Mouse (Mus musculus) kidney, postnatal 0 days (tissue): ENCODE results near the gene Ankrd13b. TPM values are rescaled to one million over a fixed set of nuclear protein-coding genes. Genes with fewer than 3 reads are reported as not detected.

Experiments
- ATAC-seq: fragments of 200-750 bp; cut with Nextera tagmentation; replicated peaks from 2 replicates; pipeline ENCODE4 v1.8.0; 2017; ENCODE audit warnings: low read depth, moderate number of reproducible peaks, moderate TSS enrichment, moderate library complexity; ENCODE audit not compliant: low FRiP score
- DNase-seq: peaks from one replicate; pipeline ENCODE4 v3.0.0-alpha.2; 2016; ENCODE audit warnings: low spot score
- H3K27ac ChIP-seq: fragments of 300-500 bp; sonication (generic); 2 replicates; pipeline ENCODE4 v1.5.1; 2014; ENCODE audit warnings: mild to moderate bottlenecking
- H3K27me3 ChIP-seq: fragments of 300-500 bp; sonication (generic); 2 replicates; pipeline ENCODE4 v1.6.1; 2014; ENCODE audit warnings: low read length, mixed read lengths; ENCODE audit not compliant: insufficient read depth
- H3K36me3 ChIP-seq: fragments of 300-500 bp; sonication (generic); 2 replicates; pipeline ENCODE4 v1.6.1; 2014; ENCODE audit warnings: low read length, mixed read lengths; ENCODE audit not compliant: insufficient read depth
- H3K4me1 ChIP-seq: fragments of 300-500 bp; sonication (generic); replicated peaks from 2 replicates; pipeline ENCODE4 v1.6.1; 2014; ENCODE audit warnings: antibody characterized with exemption, low read length, mixed read lengths; ENCODE audit not compliant: insufficient read depth
- H3K4me2 ChIP-seq: fragments of 300-500 bp; sonication (generic); 2 replicates; pipeline ENCODE4 v1.6.1; 2014; ENCODE audit warnings: mild to moderate bottlenecking, low read length, moderate library complexity, mixed read lengths
- H3K4me3 ChIP-seq: fragments of 300-500 bp; sonication (generic); replicated peaks from 2 replicates; pipeline ENCODE4 v1.5.1; 2014; ENCODE audit warnings: low read depth, low read length
- H3K9ac ChIP-seq: fragments of 300-500 bp; sonication (generic); 2 replicates; pipeline ENCODE4 v1.6.1; 2014; ENCODE audit warnings: low read depth, low read length
- H3K9me3 ChIP-seq: fragments of 300-500 bp; sonication (generic); replicated peaks from 2 replicates; pipeline ENCODE4 v1.6.1; 2016; ENCODE audit warnings: low read length, inconsistent platforms, mixed read lengths
- CTCF ChIP-seq: IDR thresholded peaks from 2 replicates; pipeline ENCODE4 v1.5.1; 2016; ENCODE audit warnings: antibody characterized with exemption, low read depth, mild to moderate bottlenecking, moderate library complexity
- WGBS: fragments of 180-500 bp; shearing (Covaris S2); extraction: QIAGEN DNeasy Blood & Tissue Kit; methylation state at CpG from one replicate; pipeline ENCODE4 v1.1.7; 2014; 5-methylcytosine and 5-hydroxymethylcytosine counted together
- polyA plus RNA-seq: library from polyadenylated mRNA; unstranded; fragments of >200 nt; fragmentation: Nextera tagmentation; extraction: Ambion mirVana; gene quantifications from 2 replicates; pipeline ENCODE4 v1.2.1, GENCODE M21; 2015

Ankrd13b gene
- polyA plus RNA-seq, 1 experiment from 2014 or later: 6.4 TPM

GRCm38 (mm10) chr11:77498261-77499139 lies 9.0 kb upstream of the Ankrd13b start:
- DNase-seq: no peak
- H3K27ac ChIP-seq: peak overlapping the region; percentile 87
- no peak overlapping the region for H3K4me2 ChIP-seq
- WGBS: 81% methylated on average over 12 of the region's 12 CpGs
- no peak overlapping the region for H3K4me3 ChIP-seq
- peaks cover 31% of the 10 kb centered on the region for H3K4me1 ChIP-seq
- no peak for TF ChIP-seq CTCF
- H3K9ac ChIP-seq: no peak overlapping the region
- no peaks in the 10 kb centered on the region for H3K27me3 ChIP-seq
- H3K36me3 ChIP-seq: peaks cover 33% of the 10 kb centered on the region
- no peak for ATAC-seq
- no peaks in the 10 kb centered on the region for H3K9me3 ChIP-seq

- H3K4me3 ChIP-seq: no peak overlapping the region
- DNase-seq: peak; percentile 47
- no peak overlapping the region for H3K4me2 ChIP-seq
- TF ChIP-seq CTCF: no peak
- no peak overlapping the region for H3K9ac ChIP-seq
- peak overlapping the region; percentile 87 for H3K27ac ChIP-seq
- no peaks in the 10 kb centered on the region for H3K27me3 ChIP-seq
- no peak for ATAC-seq
- peaks cover 31% of the 10 kb centered on the region for H3K4me1 ChIP-seq
- no peaks in the 10 kb centered on the region for H3K9me3 ChIP-seq
- 62% methylated on average over 4 of the region's 4 CpGs for WGBS
- H3K36me3 ChIP-seq: peaks cover 26% of the 10 kb centered on the region
Observed at GRCm38 (mm10) chr11:77497851-77498250, 8.4 kb upstream of the Ankrd13b start.

DNA sequence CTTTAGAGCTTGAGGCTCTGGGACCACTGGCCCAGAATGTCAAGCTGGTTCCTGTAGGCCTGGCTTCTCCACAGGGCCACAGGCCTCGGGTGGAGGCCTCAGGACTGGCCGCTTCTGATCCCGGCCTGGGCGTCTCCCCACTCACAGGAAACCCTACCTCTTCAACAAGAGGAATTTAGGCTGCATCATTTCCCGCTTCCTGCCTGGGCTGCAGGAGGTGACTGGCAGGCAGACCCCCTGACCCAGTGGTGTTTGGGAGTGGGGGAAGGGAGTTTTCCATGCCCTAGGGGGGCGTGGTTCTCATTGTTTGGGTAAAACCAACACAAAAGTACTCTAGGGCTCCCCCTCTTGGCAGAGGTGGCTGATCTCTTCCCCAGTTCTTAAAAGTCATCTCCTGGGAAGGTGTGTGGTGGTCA lies 7.9 kb upstream of the Ankrd13b start:
- H3K27ac ChIP-seq: peak overlapping the region; percentile 87
- no peak overlapping the region for H3K9ac ChIP-seq
- H3K27me3 ChIP-seq: no peaks in the 10 kb centered on the region
- WGBS: 24% methylated on average over 6 of the region's 6 CpGs
- no peak overlapping the region for H3K4me3 ChIP-seq
- no peak for ATAC-seq
- peak overlapping the region; percentile 19 for H3K4me2 ChIP-seq
- no peaks in the 10 kb centered on the region for H3K9me3 ChIP-seq
- TF ChIP-seq CTCF: peak; percentile 67
- H3K4me1 ChIP-seq: peaks cover 32% of the 10 kb centered on the region
- peaks cover 22% of the 10 kb centered on the region for H3K36me3 ChIP-seq
- DNase-seq: peak; percentile 81

DNA sequence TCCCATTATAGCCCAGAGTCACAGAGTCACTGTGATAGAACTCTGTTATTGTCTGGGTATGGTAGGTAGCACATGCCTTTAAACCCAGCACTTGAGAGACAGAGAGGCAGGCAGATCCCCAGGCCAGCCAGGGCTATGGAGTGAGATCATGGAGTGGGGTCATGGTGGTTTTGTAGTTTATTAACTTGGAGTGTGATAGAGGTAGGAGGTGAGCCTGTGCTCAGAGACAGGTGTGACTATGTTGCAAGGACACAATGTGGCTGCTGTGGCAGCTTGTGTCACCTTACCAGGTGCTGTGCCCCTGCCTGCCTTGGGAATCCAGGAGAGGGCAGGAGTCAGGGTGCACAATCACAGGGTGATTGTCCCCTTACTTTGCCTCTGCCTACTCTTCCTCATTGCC lies 6.0 kb upstream of the Ankrd13b start:
- TF ChIP-seq CTCF: no peak
- Histone ChIP-seq H3K9ac (no peak overlapping the region), H3K4me3 (no peak overlapping the region), H3K4me1 (peaks cover 44% of the 10 kb centered on the region), H3K9me3 (no peaks in the 10 kb centered on the region), H3K4me2 (peak overlapping the region; percentile 95; the same call in 1 of the 2 replicates), H3K27ac (peak overlapping the region; percentile 54; the same call in 1 of the 2 replicates), H3K36me3 (peaks cover 13% of the 10 kb centered on the region), H3K27me3 (no peaks in the 10 kb centered on the region)
- no peak for ATAC-seq
- no peak for DNase-seq

- Histone ChIP-seq H3K9ac (peak overlapping the region; percentile 95), H3K36me3 (peaks cover 6% of the 10 kb centered on the region; the same call in 1 of the 2 replicates), H3K27me3 (no peaks in the 10 kb centered on the region), H3K4me1 (peaks cover 49% of the 10 kb centered on the region), H3K4me3 (no peak overlapping the region), H3K4me2 (peak overlapping the region; percentile 95), H3K27ac (peak overlapping the region; percentile 95; the same call in 1 of the 2 replicates), H3K9me3 (no peaks in the 10 kb centered on the region)
- TF ChIP-seq CTCF: no peak
- DNase-seq (no peak), ATAC-seq (no peak)
- WGBS: 52% methylated on average over 6 of the region's 6 CpGs
Observed at GRCm38 (mm10) chr11:77494782-77495181, 5.3 kb upstream of the Ankrd13b start.

DNA sequence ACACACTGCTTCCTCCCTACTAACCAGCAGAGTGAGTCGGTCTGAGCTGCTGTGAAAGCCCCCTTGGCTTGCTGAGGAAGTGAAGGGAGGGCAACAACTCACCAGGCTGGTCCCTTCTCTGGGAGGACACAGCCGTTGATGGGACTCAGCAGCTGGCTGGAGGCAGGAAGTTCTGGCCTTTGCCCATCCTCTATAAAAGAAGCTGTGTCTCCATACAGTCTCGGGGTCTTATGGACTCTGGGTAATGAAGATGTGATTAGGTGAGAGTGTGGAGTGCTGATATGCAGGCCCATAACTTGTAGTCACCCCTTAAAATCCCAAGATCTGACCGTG lies 4.8 kb upstream of the Ankrd13b start:
- H3K27ac ChIP-seq: peak overlapping the region; percentile 95
- peak overlapping the region; percentile 95 for H3K9ac ChIP-seq
- peaks cover 2% of the 10 kb centered on the region; the same call in 1 of the 2 replicates for H3K36me3 ChIP-seq
- H3K4me3 ChIP-seq: peak overlapping the region; percentile 91
- no peaks in the 10 kb centered on the region for H3K9me3 ChIP-seq
- WGBS: 22% methylated on average over 4 of the region's 4 CpGs
- H3K4me1 ChIP-seq: peaks cover 49% of the 10 kb centered on the region
- DNase-seq: no peak
- peak overlapping the region; percentile 95 for H3K4me2 ChIP-seq
- H3K27me3 ChIP-seq: no peaks in the 10 kb centered on the region
- TF ChIP-seq CTCF: no peak
- no peak for ATAC-seq
